Mouse (Mus musculus): ENCODE measurements around the gene Vps13c. TPM values are rescaled to one million over a fixed set of nuclear protein-coding genes. Genes with fewer than 3 reads are reported as not detected.

The Vps13c gene
- polyA plus RNA-seq, 1 experiment: 4.0 TPM

- H3K27ac ChIP-seq (ENCODE audit: insufficient read depth, low read length): no peak overlapping the region
- DNase-seq (ENCODE audit: low read depth in 1 of 2, low spot score in 2 of 2): no peak
- H3K27me3 ChIP-seq (ENCODE audit: control insufficient read depth, insufficient read depth, low read length): no peaks in the 10 kb centered on the region
- no peak for TF ChIP-seq CTCF (IDR thresholded peaks at IDR 0.05; ENCODE audit: extremely low read depth, insufficient read depth, insufficient read length, insufficient replicate concordance)
- TF ChIP-seq POLR2A (IDR thresholded peaks at IDR 0.05; ENCODE audit: low read depth, low read length): no peak
- WGBS: 87% methylated on average over 7 of the region's 7 CpGs
- peaks cover 6% of the 10 kb centered on the region for H3K36me3 ChIP-seq (ENCODE audit: control insufficient read depth, insufficient read depth, low read length)
- no peaks in the 10 kb centered on the region; the same call in 1 of the 2 replicates for H3K4me1 ChIP-seq (ENCODE audit: control insufficient read depth, insufficient read depth, insufficient read length)
- H3K4me3 ChIP-seq (ENCODE audit: extremely low read depth, insufficient read depth, insufficient read length): no peak overlapping the region
Measured at GRCm38 (mm10) chr9:67874522-67875222, 34.5 kb downstream of the Vps13c start.

GRCm38 (mm10) chr9:67875337-67875736 is 35.1 kb downstream of the Vps13c start:
- DNase-seq (ENCODE audit: low read depth in 1 of 2, low spot score in 2 of 2): no peak
- Histone ChIP-seq H3K27me3 (ENCODE audit: control insufficient read depth, insufficient read depth, low read length) (no peaks in the 10 kb centered on the region), H3K4me3 (ENCODE audit: extremely low read depth, insufficient read depth, insufficient read length) (no peak overlapping the region), H3K36me3 (ENCODE audit: control insufficient read depth, insufficient read depth, low read length) (peaks cover 6% of the 10 kb centered on the region; the same call in 1 of the 2 replicates), H3K27ac (ENCODE audit: insufficient read depth, low read length) (no peak overlapping the region), H3K4me1 (ENCODE audit: control insufficient read depth, insufficient read depth, insufficient read length) (no peaks in the 10 kb centered on the region; the same call in 1 of the 2 replicates)
- 65% methylated on average over 2 of the region's 2 CpGs for WGBS
- TF ChIP-seq POLR2A (IDR thresholded peaks at IDR 0.05; ENCODE audit: low read depth, low read length): no peak
- peak; percentile 47; the same call in 1 of the 2 replicates for TF ChIP-seq CTCF (IDR thresholded peaks at IDR 0.05; ENCODE audit: extremely low read depth, insufficient read depth, insufficient read length, insufficient replicate concordance)

- H3K4me1 ChIP-seq (ENCODE audit: control insufficient read depth, insufficient read depth, insufficient read length): no peaks in the 10 kb centered on the region; the same call in 1 of the 2 replicates
Measured at GRCm38 (mm10) chr9:67877081-67877718, 37.0 kb downstream of the Vps13c start.

GRCm38 (mm10) chr9:67878197-67878769 is 38.1 kb downstream of the Vps13c start:
- DNase-seq (ENCODE audit: low read depth in 1 of 2, low spot score in 2 of 2): no peak

More at GRCm38 (mm10) chr9:67877081-67877718, 37.0 kb downstream of the Vps13c start:
- Histone ChIP-seq H3K27ac (ENCODE audit: insufficient read depth, low read length) (no peak overlapping the region), H3K4me3 (ENCODE audit: extremely low read depth, insufficient read depth, insufficient read length) (no peak overlapping the region), H3K36me3 (ENCODE audit: control insufficient read depth, insufficient read depth, low read length) (peaks cover 9% of the 10 kb centered on the region), H3K27me3 (ENCODE audit: control insufficient read depth, insufficient read depth, low read length) (no peaks in the 10 kb centered on the region)
- TF ChIP-seq POLR2A (IDR thresholded peaks at IDR 0.05; ENCODE audit: low read depth, low read length): no peak
- no peak for TF ChIP-seq CTCF (IDR thresholded peaks at IDR 0.05; ENCODE audit: extremely low read depth, insufficient read depth, insufficient read length, insufficient replicate concordance)
- WGBS: 75% methylated on average over 14 of the region's 14 CpGs
- DNase-seq (ENCODE audit: low read depth in 1 of 2, low spot score in 2 of 2): no peak

GRCm38 (mm10) chr9:67883349-67883984 is 43.3 kb downstream of the Vps13c start:
- Histone ChIP-seq H3K4me1 (ENCODE audit: control insufficient read depth, insufficient read depth, insufficient read length) (no peaks in the 10 kb centered on the region), H3K27ac (ENCODE audit: insufficient read depth, low read length) (no peak overlapping the region), H3K36me3 (ENCODE audit: control insufficient read depth, insufficient read depth, low read length) (peaks cover 18% of the 10 kb centered on the region), H3K27me3 (ENCODE audit: control insufficient read depth, insufficient read depth, low read length) (no peaks in the 10 kb centered on the region), H3K4me3 (ENCODE audit: extremely low read depth, insufficient read depth, insufficient read length) (no peak overlapping the region)
- TF ChIP-seq POLR2A (IDR thresholded peaks at IDR 0.05; ENCODE audit: low read depth, low read length) (no peak), CTCF (IDR thresholded peaks at IDR 0.05; ENCODE audit: extremely low read depth, insufficient read depth, insufficient read length, insufficient replicate concordance) (no peak)
- WGBS: 91% methylated on average over 13 of the region's 13 CpGs
- DNase-seq (ENCODE audit: low read depth in 1 of 2, low spot score in 2 of 2): no peak

More at GRCm38 (mm10) chr9:67878197-67878769, 38.1 kb downstream of the Vps13c start:
- H3K27me3 ChIP-seq (ENCODE audit: control insufficient read depth, insufficient read depth, low read length): no peaks in the 10 kb centered on the region
- no peak for TF ChIP-seq CTCF (IDR thresholded peaks at IDR 0.05; ENCODE audit: extremely low read depth, insufficient read depth, insufficient read length, insufficient replicate concordance)
- TF ChIP-seq POLR2A (IDR thresholded peaks at IDR 0.05; ENCODE audit: low read depth, low read length): no peak
- peaks cover 10% of the 10 kb centered on the region for H3K36me3 ChIP-seq (ENCODE audit: control insufficient read depth, insufficient read depth, low read length)
- H3K4me1 ChIP-seq (ENCODE audit: control insufficient read depth, insufficient read depth, insufficient read length): no peaks in the 10 kb centered on the region
- H3K4me3 ChIP-seq (ENCODE audit: extremely low read depth, insufficient read depth, insufficient read length): no peak overlapping the region
- no peak overlapping the region for H3K27ac ChIP-seq (ENCODE audit: insufficient read depth, low read length)
- 90% methylated on average over 11 of the region's 11 CpGs for WGBS

GRCm38 (mm10) chr9:67884095-67884494 is 43.9 kb downstream of the Vps13c start:
- peaks cover 16% of the 10 kb centered on the region for H3K36me3 ChIP-seq (ENCODE audit: control insufficient read depth, insufficient read depth, low read length)
- DNase-seq (ENCODE audit: low read depth in 1 of 2, low spot score in 2 of 2): no peak
- WGBS: 60% methylated on average over 3 of the region's 3 CpGs

More at GRCm38 (mm10) chr9:67884095-67884494, 43.9 kb downstream of the Vps13c start:
- Histone ChIP-seq H3K4me1 (ENCODE audit: control insufficient read depth, insufficient read depth, insufficient read length) (no peaks in the 10 kb centered on the region), H3K27ac (ENCODE audit: insufficient read depth, low read length) (no peak overlapping the region), H3K4me3 (ENCODE audit: extremely low read depth, insufficient read depth, insufficient read length) (no peak overlapping the region), H3K27me3 (ENCODE audit: control insufficient read depth, insufficient read depth, low read length) (no peaks in the 10 kb centered on the region)
- TF ChIP-seq POLR2A (IDR thresholded peaks at IDR 0.05; ENCODE audit: low read depth, low read length): no peak
- TF ChIP-seq CTCF (IDR thresholded peaks at IDR 0.05; ENCODE audit: extremely low read depth, insufficient read depth, insufficient read length, insufficient replicate concordance): no peak
